Mouse (Mus musculus): Measurements from ENCODE around the gene Pacrg. TPM values are rescaled to one million over a fixed set of nuclear protein-coding genes. Genes with fewer than 3 reads are reported as not detected.

The Pacrg gene
- polyA plus RNA-seq, 1 experiment from 2014 or later, result 2.6 TPM

DNA sequence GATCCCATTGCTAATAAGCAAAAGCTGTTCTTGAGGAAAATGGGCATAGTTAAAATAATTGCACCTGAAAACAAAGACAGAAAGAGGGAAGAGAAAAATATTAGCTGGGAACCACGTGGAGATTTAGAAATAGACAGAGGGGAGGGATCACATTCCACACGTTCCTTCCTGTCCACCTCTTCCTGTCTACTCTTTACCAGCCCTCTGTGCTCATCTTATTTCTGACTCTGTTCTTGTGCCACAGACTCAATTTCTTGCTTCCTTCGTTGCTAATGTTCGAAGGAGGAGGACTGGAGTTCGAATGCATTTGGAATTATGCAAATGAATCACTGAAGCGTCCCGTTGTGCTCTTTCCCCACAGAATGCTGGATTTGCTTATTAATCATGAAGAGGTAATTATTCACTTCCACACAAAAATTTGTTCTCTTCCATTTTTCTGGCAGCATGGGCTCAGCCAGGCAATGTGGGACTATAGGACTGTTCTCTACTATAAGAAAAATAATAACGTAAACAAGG, 204.1 kb downstream of the Pacrg start:
- no peaks in the 10 kb centered on the region for H3K36me3 ChIP-seq (replicated peaks)
- no peaks in the 10 kb centered on the region for H3K27me3 ChIP-seq (ENCODE audit: poor library complexity, severe bottlenecking)
- no peak for DNase-seq (ENCODE audit: extremely low spot score, low spot score)
- no peak overlapping the region for H3K4me3 ChIP-seq
- 85% methylated on average over 8 of the region's 8 CpGs for WGBS
- no peak overlapping the region for H3K27ac ChIP-seq
- no peaks in the 10 kb centered on the region for H3K9me3 ChIP-seq
- peaks cover 9% of the 10 kb centered on the region for H3K4me1 ChIP-seq

DNA sequence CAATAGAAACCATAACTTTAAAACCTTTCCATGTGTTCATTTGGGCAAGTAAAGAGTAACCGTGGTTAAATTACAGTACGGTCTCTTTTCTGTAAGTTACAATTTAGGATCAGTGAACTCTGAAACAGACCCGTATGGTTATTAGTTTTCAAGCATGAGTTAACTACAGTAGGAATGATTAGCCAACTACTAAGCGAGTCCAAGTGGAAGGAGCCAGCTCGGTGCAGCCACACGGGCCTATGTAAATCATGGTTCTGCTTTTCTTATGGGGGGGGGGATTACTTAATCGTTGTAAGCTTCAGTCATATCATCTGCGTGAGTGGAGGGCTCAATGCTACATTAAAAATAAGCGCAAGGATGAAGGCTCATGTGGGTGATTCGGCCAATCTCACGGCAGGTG, 204.6 kb downstream of the Pacrg start:
- H3K36me3 ChIP-seq (replicated peaks), result no peaks in the 10 kb centered on the region
- H3K27me3 ChIP-seq (ENCODE audit: poor library complexity, severe bottlenecking), result no peaks in the 10 kb centered on the region
- H3K4me3 ChIP-seq, result no peak overlapping the region
- WGBS, result 93% methylated on average over 11 of the region's 11 CpGs
- no peak overlapping the region for H3K27ac ChIP-seq
- H3K9me3 ChIP-seq, result no peaks in the 10 kb centered on the region
- H3K4me1 ChIP-seq, result peaks cover 14% of the 10 kb centered on the region
- no peak for DNase-seq (ENCODE audit: extremely low spot score, low spot score)

- H3K4me3 ChIP-seq, result no peak overlapping the region
- 93% methylated on average over 6 of the region's 6 CpGs for WGBS
- no peak for DNase-seq (ENCODE audit: extremely low spot score, low spot score)
- H3K27ac ChIP-seq, result no peak overlapping the region
- H3K4me1 ChIP-seq, result peaks cover 18% of the 10 kb centered on the region
- H3K36me3 ChIP-seq (replicated peaks), result no peaks in the 10 kb centered on the region
- H3K27me3 ChIP-seq (ENCODE audit: poor library complexity, severe bottlenecking), result no peaks in the 10 kb centered on the region
- H3K9me3 ChIP-seq, result no peaks in the 10 kb centered on the region
Observed at GRCm38 (mm10) chr17:10635046-10635445, 205.1 kb downstream of the Pacrg start.

- WGBS, result 92% methylated on average over 7 of the region's 7 CpGs
- Histone ChIP-seq H3K27ac (no peak overlapping the region), H3K4me1 (peaks cover 20% of the 10 kb centered on the region), H3K4me3 (no peak overlapping the region), H3K27me3 (ENCODE audit: poor library complexity, severe bottlenecking) (no peaks in the 10 kb centered on the region), H3K36me3 (replicated peaks) (no peaks in the 10 kb centered on the region), H3K9me3 (no peaks in the 10 kb centered on the region)
- no peak for DNase-seq (ENCODE audit: extremely low spot score, low spot score)
Observed at GRCm38 (mm10) chr17:10633769-10634168, 206.3 kb downstream of the Pacrg start.

DNA sequence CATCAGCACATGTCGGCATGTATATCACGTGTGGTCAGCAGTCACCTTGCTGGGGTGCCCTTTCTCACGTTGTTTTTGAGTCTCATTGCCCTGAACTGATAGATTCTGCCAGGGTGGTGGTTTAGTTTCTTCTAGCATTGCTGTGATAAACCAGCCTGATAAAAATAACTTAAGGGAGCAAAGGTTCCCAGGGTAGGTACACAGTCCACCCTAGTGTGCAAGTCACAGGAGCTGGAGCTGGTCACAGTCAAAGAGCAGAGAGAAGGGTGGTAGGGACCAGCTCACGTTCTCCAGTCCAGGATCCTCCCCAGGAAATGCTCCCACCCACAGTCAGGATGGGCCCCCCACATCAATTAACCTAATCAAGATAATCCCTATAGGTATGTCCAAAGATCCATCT, 211.9 kb downstream of the Pacrg start:
- peaks cover 34% of the 10 kb centered on the region for H3K4me1 ChIP-seq
- no peak overlapping the region for H3K4me3 ChIP-seq
- 90% methylated on average over 4 of the region's 4 CpGs for WGBS
- no peaks in the 10 kb centered on the region for H3K9me3 ChIP-seq
- no peak for DNase-seq (ENCODE audit: extremely low spot score, low spot score)
- H3K27me3 ChIP-seq (ENCODE audit: poor library complexity, severe bottlenecking), result no peaks in the 10 kb centered on the region
- H3K27ac ChIP-seq, result no peak overlapping the region
- H3K36me3 ChIP-seq (replicated peaks), result no peaks in the 10 kb centered on the region

DNA sequence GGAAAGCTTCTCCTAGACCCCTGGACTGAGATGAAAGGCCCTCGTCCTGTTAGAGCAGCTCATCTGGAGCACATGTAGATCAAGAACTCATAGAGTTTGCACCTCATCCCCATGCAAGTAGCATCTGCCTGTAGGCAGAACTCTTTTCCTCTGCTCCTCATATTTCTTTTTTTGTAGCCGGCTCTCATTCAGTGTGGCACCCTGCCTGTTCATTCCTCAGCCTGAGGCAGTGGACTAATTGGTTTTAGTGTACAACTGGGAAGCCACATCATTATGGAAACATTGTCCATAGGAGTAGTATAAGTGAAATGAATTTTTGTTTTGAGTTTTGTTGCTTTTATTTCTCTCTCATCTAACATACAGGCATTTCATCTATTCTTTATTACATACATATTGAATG, 212.6 kb downstream of the Pacrg start:
- no peaks in the 10 kb centered on the region for H3K9me3 ChIP-seq
- H3K27me3 ChIP-seq (ENCODE audit: poor library complexity, severe bottlenecking), result no peaks in the 10 kb centered on the region
- H3K4me1 ChIP-seq, result peaks cover 34% of the 10 kb centered on the region
- no peak for DNase-seq (ENCODE audit: extremely low spot score, low spot score)
- no peak overlapping the region for H3K4me3 ChIP-seq
- no peaks in the 10 kb centered on the region for H3K36me3 ChIP-seq (replicated peaks)
- 67% methylated on average over 2 of the region's 2 CpGs for WGBS
- no peak overlapping the region for H3K27ac ChIP-seq

DNA sequence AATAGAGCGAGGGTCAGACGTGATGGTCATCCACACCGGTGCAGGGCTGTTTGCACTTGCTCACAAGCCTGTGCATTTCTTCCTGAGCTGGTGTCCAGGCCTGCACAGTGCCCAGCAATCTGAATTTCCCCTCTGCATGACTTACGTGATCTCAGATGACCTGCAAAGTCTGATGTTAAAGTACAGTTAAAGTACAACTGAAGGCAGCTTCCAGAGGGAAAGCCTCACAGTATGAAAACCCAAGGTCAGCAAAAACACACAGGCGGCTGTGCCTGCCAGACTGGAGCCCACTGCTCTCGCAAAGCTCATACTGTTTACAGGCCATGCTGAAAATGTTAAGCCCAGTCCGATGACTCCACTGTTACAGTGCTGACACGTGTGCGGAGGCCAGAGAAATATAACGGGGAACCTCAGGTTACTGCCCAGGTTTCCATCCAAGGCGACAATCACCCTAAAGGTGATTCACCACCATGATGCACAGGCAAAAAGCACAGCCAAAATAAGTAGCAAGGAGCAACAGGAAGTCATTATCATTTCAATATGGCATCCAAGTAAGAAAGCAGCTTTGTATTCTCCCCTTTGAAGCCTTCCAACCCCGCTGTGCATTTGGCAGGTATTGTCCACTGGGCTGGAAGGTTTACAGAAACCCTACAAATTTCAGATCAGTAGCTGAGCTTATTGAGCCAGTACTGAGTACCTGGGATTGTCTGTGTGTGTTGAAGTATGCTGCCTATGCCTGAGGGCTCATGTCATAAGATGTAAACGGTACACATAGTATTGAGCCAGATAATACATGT, 213.6 kb downstream of the Pacrg start:
- DNase-seq (ENCODE audit: extremely low spot score, low spot score), result no peak
- Histone ChIP-seq H3K27ac (0 out of 2 replicates have a peak overlapping the region, but pooled peaks have one; percentile 30), H3K27me3 (ENCODE audit: poor library complexity, severe bottlenecking) (no peaks in the 10 kb centered on the region), H3K9me3 (no peaks in the 10 kb centered on the region), H3K36me3 (replicated peaks) (no peaks in the 10 kb centered on the region), H3K4me1 (peaks cover 28% of the 10 kb centered on the region), H3K4me3 (no peak overlapping the region)
- WGBS, result 79% methylated on average over 13 of the region's 13 CpGs

- no peak overlapping the region for H3K4me3 ChIP-seq
- H3K27me3 ChIP-seq (ENCODE audit: poor library complexity, severe bottlenecking), result no peaks in the 10 kb centered on the region
- H3K4me1 ChIP-seq, result peaks cover 19% of the 10 kb centered on the region
- WGBS, result 93% methylated on average over 6 of the region's 6 CpGs
- H3K9me3 ChIP-seq, result no peaks in the 10 kb centered on the region
- H3K27ac ChIP-seq, result no peak overlapping the region
- H3K36me3 ChIP-seq (replicated peaks), result no peaks in the 10 kb centered on the region
- DNase-seq (ENCODE audit: extremely low spot score, low spot score), result no peak
Observed at GRCm38 (mm10) chr17:10624699-10625424, 215.2 kb downstream of the Pacrg start.

- H3K36me3 ChIP-seq (replicated peaks), result no peaks in the 10 kb centered on the region
- no peak overlapping the region for H3K4me3 ChIP-seq
- DNase-seq (ENCODE audit: extremely low spot score, low spot score), result no peak
- no peaks in the 10 kb centered on the region for H3K27me3 ChIP-seq (ENCODE audit: poor library complexity, severe bottlenecking)
- no peak overlapping the region for H3K27ac ChIP-seq
- H3K9me3 ChIP-seq, result no peaks in the 10 kb centered on the region
- peaks cover 10% of the 10 kb centered on the region; the same call in 1 of the 2 replicates for H3K4me1 ChIP-seq
- 72% methylated on average over 2 of the region's 2 CpGs for WGBS
Observed at GRCm38 (mm10) chr17:10620621-10621020, 219.5 kb downstream of the Pacrg start.

- Histone ChIP-seq H3K36me3 (replicated peaks) (no peaks in the 10 kb centered on the region), H3K27ac (no peak overlapping the region), H3K9me3 (no peaks in the 10 kb centered on the region), H3K4me3 (no peak overlapping the region), H3K4me1 (peaks cover 10% of the 10 kb centered on the region; the same call in 1 of the 2 replicates), H3K27me3 (ENCODE audit: poor library complexity, severe bottlenecking) (no peaks in the 10 kb centered on the region)
- 91% methylated on average over 3 of the region's 3 CpGs for WGBS
- DNase-seq (ENCODE audit: extremely low spot score, low spot score), result no peak
Observed at GRCm38 (mm10) chr17:10619881-10620280, 220.2 kb downstream of the Pacrg start.

- DNase-seq (ENCODE audit: extremely low spot score, low spot score), result no peak
- 68% methylated on average over 4 of the region's 4 CpGs for WGBS
- Histone ChIP-seq H3K4me1 (peaks cover 10% of the 10 kb centered on the region; the same call in 1 of the 2 replicates), H3K36me3 (replicated peaks) (no peaks in the 10 kb centered on the region), H3K27ac (0 out of 2 replicates have a peak overlapping the region, but pooled peaks have one; percentile 53), H3K9me3 (no peaks in the 10 kb centered on the region), H3K4me3 (no peak overlapping the region), H3K27me3 (ENCODE audit: poor library complexity, severe bottlenecking) (no peaks in the 10 kb centered on the region)
Observed at GRCm38 (mm10) chr17:10617656-10618055, 222.5 kb downstream of the Pacrg start.

DNA sequence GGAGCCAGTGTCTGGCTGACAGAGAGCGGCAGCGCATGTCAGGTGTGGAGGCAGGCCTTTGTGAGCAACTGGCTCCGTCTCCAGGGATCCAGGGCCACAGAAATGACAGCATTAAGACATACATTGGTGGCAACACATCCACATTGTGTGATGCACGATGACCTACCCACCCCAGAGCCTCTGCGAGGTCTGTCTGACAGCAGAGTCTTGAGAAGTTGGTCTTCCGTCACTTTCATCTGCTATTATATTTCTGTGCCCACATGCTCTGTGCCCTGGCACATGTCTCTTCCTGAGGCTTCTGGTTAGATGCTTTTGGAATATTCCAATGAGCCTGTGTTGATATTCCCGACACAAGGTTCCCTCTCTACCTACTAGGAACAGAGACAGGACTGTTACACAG, 224.5 kb downstream of the Pacrg start:
- peaks cover 16% of the 10 kb centered on the region for H3K4me1 ChIP-seq
- no peaks in the 10 kb centered on the region for H3K27me3 ChIP-seq (ENCODE audit: poor library complexity, severe bottlenecking)
- no peaks in the 10 kb centered on the region for H3K9me3 ChIP-seq
- no peak for DNase-seq (ENCODE audit: extremely low spot score, low spot score)
- H3K36me3 ChIP-seq (replicated peaks), result no peaks in the 10 kb centered on the region
- 88% methylated on average over 7 of the region's 7 CpGs for WGBS
- H3K4me3 ChIP-seq, result no peak overlapping the region
- H3K27ac ChIP-seq, result no peak overlapping the region

DNA sequence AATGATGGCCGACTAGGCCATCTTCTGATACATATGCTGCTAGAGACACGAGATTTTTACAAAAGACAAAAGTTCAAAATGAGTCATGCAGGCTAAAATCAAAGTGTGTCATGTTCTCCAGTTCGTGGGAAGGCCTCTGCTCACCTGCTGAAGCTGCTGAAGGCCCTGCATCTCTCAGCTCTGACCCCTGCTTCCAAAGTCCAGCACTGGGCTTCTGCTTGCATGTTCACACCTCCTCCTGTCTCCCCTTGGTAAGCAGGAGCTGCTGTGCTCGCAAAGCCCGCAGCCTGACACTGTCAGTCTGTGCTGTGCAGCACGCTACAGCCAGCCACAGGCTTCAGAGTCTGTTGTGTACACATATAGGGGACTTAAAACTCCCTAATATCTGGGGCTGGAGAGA, 225.4 kb downstream of the Pacrg start:
- Histone ChIP-seq H3K36me3 (replicated peaks) (no peaks in the 10 kb centered on the region), H3K27me3 (ENCODE audit: poor library complexity, severe bottlenecking) (no peaks in the 10 kb centered on the region), H3K27ac (no peak overlapping the region), H3K4me1 (peaks cover 12% of the 10 kb centered on the region), H3K9me3 (no peaks in the 10 kb centered on the region), H3K4me3 (no peak overlapping the region)
- DNase-seq (ENCODE audit: extremely low spot score, low spot score), result no peak
- 83% methylated on average over 6 of the region's 6 CpGs for WGBS

All from forebrain, embryonic 10.5 days (tissue).